Mouse (Mus musculus) forebrain, postnatal 0 days (tissue): Measurements from ENCODE around the gene Gm10645. TPM values are rescaled to one million over a fixed set of nuclear protein-coding genes. Genes with fewer than 3 reads are reported as not detected.

ENCODE experiments used
- ATAC-seq: fragments of 200-750 bp; cut with Nextera tagmentation; 2 replicates; pipeline ENCODE4 v1.8.0; 2017; ENCODE audit warnings: mild to moderate bottlenecking, moderate library complexity
- DNase-seq: peaks from one replicate; pipeline ENCODE4 v3.0.0-alpha.2; 2015
- H3K27ac ChIP-seq: fragments of 300-500 bp; sonication (generic); 2 replicates; pipeline ENCODE4 v1.5.1; 2014; ENCODE audit warnings: low read depth, mild to moderate bottlenecking, antibody characterized with exemption, low read length, moderate library complexity, mixed read lengths
- H3K27me3 ChIP-seq: fragments of 300-500 bp; sonication (generic); 2 replicates; pipeline ENCODE4 v1.6.1; 2014; ENCODE audit warnings: mild to moderate bottlenecking, low read length, mixed read lengths; ENCODE audit not compliant: insufficient read depth
- H3K36me3 ChIP-seq: fragments of 300-500 bp; sonication (generic); 2 replicates; pipeline ENCODE4 v1.6.1; 2014; ENCODE audit warnings: mild to moderate bottlenecking, moderate library complexity; ENCODE audit not compliant: insufficient read depth
- H3K4me1 ChIP-seq: fragments of 300-500 bp; sonication (generic); 2 replicates; pipeline ENCODE4 v1.6.1; 2014; ENCODE audit warnings: antibody characterized with exemption; ENCODE audit not compliant: insufficient read depth
- H3K4me2 ChIP-seq: fragments of 300-500 bp; sonication (generic); 2 replicates; pipeline ENCODE4 v1.6.1; 2014; ENCODE audit warnings: low read depth, mild to moderate bottlenecking, moderate library complexity
- H3K4me3 ChIP-seq: fragments of 300-500 bp; sonication (generic); 2 replicates; pipeline ENCODE4 v1.5.1; 2014; ENCODE audit warnings: low read depth, low read length, mixed read lengths
- H3K9ac ChIP-seq: fragments of 300-500 bp; sonication (generic); 2 replicates; pipeline ENCODE4 v1.6.1; 2014; ENCODE audit warnings: mild to moderate bottlenecking
- H3K9me3 ChIP-seq: fragments of 300-500 bp; sonication (generic); 2 replicates; pipeline ENCODE4 v1.6.1; 2016; ENCODE audit warnings: low read length
- CTCF ChIP-seq: sonication (generic); IDR thresholded peaks from 2 replicates; pipeline ENCODE4 v1.5.1; 2016; ENCODE audit warnings: antibody characterized with exemption, control low read depth, low read depth
- WGBS: fragments of 180-500 bp; shearing (Covaris S2); extraction: QIAGEN DNeasy Blood & Tissue Kit; methylation state at CpG from one replicate; pipeline ENCODE4 v1.1.7; 2014; 5-methylcytosine and 5-hydroxymethylcytosine counted together
- polyA plus RNA-seq: library from polyadenylated mRNA; unstranded; fragments of >200 nt; fragmentation: Nextera tagmentation; extraction: Ambion mirVana; gene quantifications from 2 replicates; pipeline ENCODE4 v1.2.1, GENCODE M21; 2015
- total RNA-seq: library from RNA; depleted of rRNA; stranded (reverse); fragments of >200 nt; gene quantifications from 2 replicates; pipeline ENCODE4 v1.2.3, GENCODE M21; 2014; rRNA removed

Gene Gm10645
- 1.9 and 3.2 TPM in 2 replicates for total RNA-seq
- 7.5 and 8.8 TPM in 2 replicates for polyA plus RNA-seq

GRCm38 (mm10) chr8:83165931-83166867 is at the start of gene Gm10645:
Gene Gm10645, minus strand, starts transcription at chr8:83166170.
- peak within 1 kb of the TSS; percentile 89 for H3K4me3 ChIP-seq
- H3K4me2 ChIP-seq: peak within 1 kb of the TSS; percentile 61
- WGBS: 1% methylated on average over 54 of the region's 54 CpGs
- H3K4me1 ChIP-seq: peaks cover 11% of the 10 kb centered on the region; the same call in 1 of the 2 replicates
- peak; percentile 76 for ATAC-seq
- H3K9me3 ChIP-seq: no peaks in the 10 kb centered on the region
- TF ChIP-seq CTCF: no peak
- H3K9ac ChIP-seq: peak within 1 kb of the TSS; percentile 99
- DNase-seq: peak; percentile 75
- peak within 1 kb of the TSS; percentile 96 for H3K27ac ChIP-seq
- H3K36me3 ChIP-seq: no peaks in the 10 kb centered on the region
- H3K27me3 ChIP-seq: no peaks in the 10 kb centered on the region

DNA sequence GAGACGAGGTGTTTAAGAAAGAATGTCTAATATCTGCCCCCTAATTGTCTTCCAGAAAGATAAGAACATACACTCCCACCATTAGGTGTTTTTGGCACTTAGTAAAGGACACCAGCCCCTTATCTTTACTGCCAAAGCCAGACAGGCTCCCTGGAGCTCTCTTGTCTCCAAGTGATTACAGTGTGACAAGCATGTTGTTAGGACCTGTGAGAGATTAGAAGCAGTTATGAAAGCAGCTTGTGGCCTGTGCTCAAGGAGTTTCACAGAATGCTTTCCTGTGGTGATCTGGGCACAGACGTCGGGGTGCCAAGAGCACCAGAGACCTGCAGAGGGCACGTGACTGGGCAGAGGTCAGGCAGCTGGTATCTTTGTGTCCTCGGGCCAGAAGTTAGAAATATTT is 49.1 kb upstream of the Gm10645 start:
- WGBS: 71% methylated on average over 5 of the region's 5 CpGs
- Histone ChIP-seq H3K27ac (no peak overlapping the region), H3K36me3 (peaks cover 15% of the 10 kb centered on the region), H3K4me3 (no peak overlapping the region), H3K4me2 (no peak overlapping the region), H3K4me1 (no peaks in the 10 kb centered on the region), H3K27me3 (no peaks in the 10 kb centered on the region), H3K9me3 (no peaks in the 10 kb centered on the region), H3K9ac (no peak overlapping the region)
- TF ChIP-seq CTCF: no peak
- ATAC-seq (no peak), DNase-seq (no peak)

DNA sequence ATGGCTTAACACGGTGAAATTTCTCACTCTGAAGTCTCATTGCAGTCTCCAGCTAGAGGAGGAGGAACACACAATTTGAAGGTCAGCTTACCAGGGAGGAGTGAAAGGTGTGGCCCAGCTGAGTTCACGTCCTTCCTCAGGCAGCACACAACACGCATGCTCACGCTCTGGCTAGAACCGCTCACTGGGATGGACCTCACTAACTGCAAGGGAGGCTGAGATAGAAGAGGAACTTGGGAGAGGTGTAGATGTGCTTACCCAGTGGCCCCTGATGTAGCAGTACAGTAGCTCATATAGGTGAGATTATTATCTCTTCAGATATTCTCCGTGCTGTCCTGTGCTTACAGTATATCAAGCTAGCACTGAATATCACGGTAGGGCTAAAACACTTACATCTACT is 44.7 kb upstream of the Gm10645 start:
- H3K4me1 ChIP-seq: no peaks in the 10 kb centered on the region
- no peak for TF ChIP-seq CTCF
- H3K9ac ChIP-seq: no peak overlapping the region
- peaks cover 15% of the 10 kb centered on the region for H3K36me3 ChIP-seq
- H3K4me2 ChIP-seq: no peak overlapping the region
- H3K27me3 ChIP-seq: no peaks in the 10 kb centered on the region
- no peak for DNase-seq
- no peak overlapping the region for H3K27ac ChIP-seq
- ATAC-seq: no peak
- no peaks in the 10 kb centered on the region for H3K9me3 ChIP-seq
- no peak overlapping the region for H3K4me3 ChIP-seq
- WGBS: 85% methylated on average over 7 of the region's 7 CpGs

DNA sequence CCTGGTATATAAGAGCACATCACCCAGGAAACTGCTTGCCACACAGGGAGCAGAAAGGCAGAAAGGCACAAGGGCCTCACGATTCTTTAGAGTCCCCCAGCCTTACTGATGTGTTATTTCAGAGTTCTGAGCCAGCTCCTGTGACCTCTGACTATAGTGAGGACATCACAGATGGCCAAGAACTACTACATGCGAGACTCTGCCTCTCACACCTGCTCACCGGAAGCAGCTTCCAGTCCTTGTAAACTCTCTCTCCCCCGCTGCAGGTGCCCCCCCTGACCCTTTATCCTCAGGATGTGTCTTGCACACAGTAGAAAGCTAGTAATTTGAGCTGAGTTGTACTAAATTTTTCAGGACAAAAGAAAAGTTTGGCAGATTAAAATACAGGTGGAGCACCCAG is 43.6 kb upstream of the Gm10645 start:
- ATAC-seq: no peak
- WGBS: 65% methylated on average over 4 of the region's 4 CpGs

GRCm38 (mm10) chr8:83205907-83206306 is 39.9 kb upstream of the Gm10645 start:
- peak; percentile 24; the same call in 1 of the 2 replicates for TF ChIP-seq CTCF
- peak overlapping the region; percentile 76; the same call in 1 of the 2 replicates for H3K27ac ChIP-seq

More for the DNA sequence above, 43.6 kb upstream of the Gm10645 start:
- Histone ChIP-seq H3K9me3 (no peaks in the 10 kb centered on the region), H3K27ac (no peak overlapping the region), H3K36me3 (peaks cover 15% of the 10 kb centered on the region), H3K4me2 (no peak overlapping the region), H3K9ac (no peak overlapping the region), H3K27me3 (no peaks in the 10 kb centered on the region), H3K4me3 (no peak overlapping the region), H3K4me1 (no peaks in the 10 kb centered on the region)
- no peak for DNase-seq
- TF ChIP-seq CTCF: no peak

DNA sequence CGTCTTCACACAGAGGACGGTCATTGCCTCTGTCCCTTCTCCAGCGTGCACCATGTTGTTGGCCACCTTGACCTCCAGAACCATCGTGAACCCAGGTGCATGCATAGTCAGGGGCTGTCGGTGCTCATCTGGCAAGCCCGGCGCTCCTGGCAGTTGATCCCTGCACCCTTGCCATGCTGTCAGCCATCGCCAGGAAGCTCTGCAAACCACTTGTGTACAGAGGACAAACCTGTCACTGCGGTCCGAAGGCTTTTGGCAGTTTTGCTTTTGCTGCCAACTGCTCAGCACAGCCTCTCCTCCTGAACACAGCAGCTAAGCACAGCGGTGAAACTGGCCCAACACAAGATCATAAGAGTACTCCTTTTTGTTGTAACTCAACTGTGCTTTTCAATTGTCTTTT is 37.0 kb upstream of the Gm10645 start:
- H3K27me3 ChIP-seq: no peaks in the 10 kb centered on the region
- H3K27ac ChIP-seq: no peak overlapping the region
- TF ChIP-seq CTCF: no peak
- no peaks in the 10 kb centered on the region for H3K36me3 ChIP-seq
- ATAC-seq (no peak), DNase-seq (no peak)
- 0 out of 2 replicates have a peak, but pooled peaks cover 4% of the 10 kb centered on the region for H3K4me1 ChIP-seq
- 74% methylated on average over 11 of the region's 11 CpGs for WGBS
- H3K4me2 ChIP-seq: no peak overlapping the region
- H3K9me3 ChIP-seq: no peaks in the 10 kb centered on the region
- no peak overlapping the region for H3K4me3 ChIP-seq
- no peak overlapping the region for H3K9ac ChIP-seq

More at GRCm38 (mm10) chr8:83205907-83206306, 39.9 kb upstream of the Gm10645 start:
- Histone ChIP-seq H3K4me1 (no peaks in the 10 kb centered on the region), H3K4me2 (no peak overlapping the region), H3K9ac (no peak overlapping the region), H3K9me3 (no peaks in the 10 kb centered on the region), H3K27me3 (no peaks in the 10 kb centered on the region), H3K4me3 (no peak overlapping the region), H3K36me3 (peaks cover 5% of the 10 kb centered on the region)
- DNase-seq (peak; percentile 56), ATAC-seq (peak; percentile 82)
- 58% methylated on average over 7 of the region's 7 CpGs for WGBS
